Mouse (Mus musculus): ENCODE results near the gene Ankk1. TPM values are rescaled to one million over a fixed set of nuclear protein-coding genes. Genes with fewer than 3 reads are reported as not detected.

The Ankk1 gene
- polyA plus RNA-seq, 1 experiment: 0.15 TPM

- WGBS: 88% methylated on average over 5 of the region's 5 CpGs
- TF ChIP-seq CTCF (IDR thresholded peaks at IDR 0.05; ENCODE audit: insufficient read depth, low read length): no peak
- no peak for TF ChIP-seq POLR2A (IDR thresholded peaks at IDR 0.05; ENCODE audit: borderline replicate concordance, extremely low read depth, low read depth, low read length)
- H3K4me1 ChIP-seq (ENCODE audit: control insufficient read depth, insufficient read depth, low read length): no peaks in the 10 kb centered on the region
Observed at GRCm38 (mm10) chr9:49423866-49424265, 3.0 kb downstream of the Ankk1 start.

GRCm38 (mm10) chr9:49410621-49411020, 16.2 kb downstream of the Ankk1 start:
- Histone ChIP-seq H3K4me3 (replicated peaks; ENCODE audit: extremely low read depth, low read depth, low read length) (no peak overlapping the region), H3K4me1 (ENCODE audit: control insufficient read depth, insufficient read depth, low read length) (no peaks in the 10 kb centered on the region)
- TF ChIP-seq CTCF (IDR thresholded peaks at IDR 0.05; ENCODE audit: insufficient read depth, low read length): no peak
- TF ChIP-seq POLR2A (IDR thresholded peaks at IDR 0.05; ENCODE audit: borderline replicate concordance, extremely low read depth, low read depth, low read length): no peak
- WGBS: 54% methylated on average over 5 of the region's 5 CpGs
- DNase-seq: no peak

More at GRCm38 (mm10) chr9:49423866-49424265, 3.0 kb downstream of the Ankk1 start:
- no peak overlapping the region for H3K4me3 ChIP-seq (replicated peaks; ENCODE audit: extremely low read depth, low read depth, low read length)
- DNase-seq: no peak

GRCm38 (mm10) chr9:49407028-49407427, 19.8 kb downstream of the Ankk1 start:
- H3K4me1 ChIP-seq (ENCODE audit: control insufficient read depth, insufficient read depth, low read length): no peaks in the 10 kb centered on the region
- no peak for DNase-seq
- TF ChIP-seq POLR2A (IDR thresholded peaks at IDR 0.05; ENCODE audit: borderline replicate concordance, extremely low read depth, low read depth, low read length) (no peak), CTCF (IDR thresholded peaks at IDR 0.05; ENCODE audit: insufficient read depth, low read length) (no peak)
- 85% methylated on average over 5 of the region's 5 CpGs for WGBS
- H3K4me3 ChIP-seq (replicated peaks; ENCODE audit: extremely low read depth, low read depth, low read length): no peak overlapping the region

GRCm38 (mm10) chr9:49403711-49404110, 23.1 kb downstream of the Ankk1 start:
- Histone ChIP-seq H3K4me1 (ENCODE audit: control insufficient read depth, insufficient read depth, low read length) (no peaks in the 10 kb centered on the region), H3K4me3 (replicated peaks; ENCODE audit: extremely low read depth, low read depth, low read length) (no peak overlapping the region)
- WGBS: 52% methylated on average over 2 of the region's 2 CpGs
- no peak for TF ChIP-seq POLR2A (IDR thresholded peaks at IDR 0.05; ENCODE audit: borderline replicate concordance, extremely low read depth, low read depth, low read length)
- no peak for TF ChIP-seq CTCF (IDR thresholded peaks at IDR 0.05; ENCODE audit: insufficient read depth, low read length)
- DNase-seq: no peak

- Histone ChIP-seq H3K4me1 (ENCODE audit: control insufficient read depth, insufficient read depth, low read length) (no peaks in the 10 kb centered on the region), H3K4me3 (replicated peaks; ENCODE audit: extremely low read depth, low read depth, low read length) (no peak overlapping the region)
- DNase-seq: no peak
- TF ChIP-seq CTCF (IDR thresholded peaks at IDR 0.05; ENCODE audit: insufficient read depth, low read length): no peak
- no peak for TF ChIP-seq POLR2A (IDR thresholded peaks at IDR 0.05; ENCODE audit: borderline replicate concordance, extremely low read depth, low read depth, low read length)
Observed at GRCm38 (mm10) chr9:49396006-49396405, 30.8 kb downstream of the Ankk1 start.

- 35% methylated on average over 2 of the region's 2 CpGs for WGBS
- no peaks in the 10 kb centered on the region for H3K4me1 ChIP-seq (ENCODE audit: control insufficient read depth, insufficient read depth, low read length)
- no peak for DNase-seq
- H3K4me3 ChIP-seq (replicated peaks; ENCODE audit: extremely low read depth, low read depth, low read length): no peak overlapping the region
- TF ChIP-seq CTCF (IDR thresholded peaks at IDR 0.05; ENCODE audit: insufficient read depth, low read length) (no peak), POLR2A (IDR thresholded peaks at IDR 0.05; ENCODE audit: borderline replicate concordance, extremely low read depth, low read depth, low read length) (no peak)
Observed at GRCm38 (mm10) chr9:49392242-49392641, 34.6 kb downstream of the Ankk1 start.

- no peak for TF ChIP-seq POLR2A (IDR thresholded peaks at IDR 0.05; ENCODE audit: borderline replicate concordance, extremely low read depth, low read depth, low read length)
- TF ChIP-seq CTCF (IDR thresholded peaks at IDR 0.05; ENCODE audit: insufficient read depth, low read length): no peak
- H3K4me3 ChIP-seq (replicated peaks; ENCODE audit: extremely low read depth, low read depth, low read length): no peak overlapping the region
- H3K4me1 ChIP-seq (ENCODE audit: control insufficient read depth, insufficient read depth, low read length): no peaks in the 10 kb centered on the region; the same call in 1 of the 2 replicates
- 23% methylated on average over 11 of the region's 11 CpGs for WGBS
- DNase-seq: no peak
Observed at GRCm38 (mm10) chr9:49386119-49386518, 40.7 kb downstream of the Ankk1 start.

- Histone ChIP-seq H3K4me1 (ENCODE audit: control insufficient read depth, insufficient read depth, low read length) (no peaks in the 10 kb centered on the region; the same call in 1 of the 2 replicates), H3K4me3 (replicated peaks; ENCODE audit: extremely low read depth, low read depth, low read length) (no peak overlapping the region)
- WGBS: 13% methylated on average over 7 of the region's 7 CpGs
- no peak for TF ChIP-seq CTCF (IDR thresholded peaks at IDR 0.05; ENCODE audit: insufficient read depth, low read length)
- TF ChIP-seq POLR2A (IDR thresholded peaks at IDR 0.05; ENCODE audit: borderline replicate concordance, extremely low read depth, low read depth, low read length): no peak
- DNase-seq: no peak
Observed at GRCm38 (mm10) chr9:49385301-49385700, 41.5 kb downstream of the Ankk1 start.

GRCm38 (mm10) chr9:49384855-49385254, 42.0 kb downstream of the Ankk1 start:
- Histone ChIP-seq H3K4me3 (replicated peaks; ENCODE audit: extremely low read depth, low read depth, low read length) (no peak overlapping the region), H3K4me1 (ENCODE audit: control insufficient read depth, insufficient read depth, low read length) (no peaks in the 10 kb centered on the region; the same call in 1 of the 2 replicates)
- DNase-seq: no peak
- TF ChIP-seq POLR2A (IDR thresholded peaks at IDR 0.05; ENCODE audit: borderline replicate concordance, extremely low read depth, low read depth, low read length): no peak
- 57% methylated on average over 6 of the region's 6 CpGs for WGBS

- WGBS: 91% methylated on average over 3 of the region's 3 CpGs
- no peak for TF ChIP-seq CTCF (IDR thresholded peaks at IDR 0.05; ENCODE audit: insufficient read depth, low read length)
- TF ChIP-seq POLR2A (IDR thresholded peaks at IDR 0.05; ENCODE audit: borderline replicate concordance, extremely low read depth, low read depth, low read length): no peak
Observed at GRCm38 (mm10) chr9:49384041-49384440, 42.8 kb downstream of the Ankk1 start.

More at GRCm38 (mm10) chr9:49384041-49384440, 42.8 kb downstream of the Ankk1 start:
- no peak for DNase-seq
- Histone ChIP-seq H3K4me1 (ENCODE audit: control insufficient read depth, insufficient read depth, low read length) (no peaks in the 10 kb centered on the region; the same call in 1 of the 2 replicates), H3K4me3 (replicated peaks; ENCODE audit: extremely low read depth, low read depth, low read length) (no peak overlapping the region)

Data from lung, adult 2 months (tissue).